Mouse (Mus musculus) MEL-GATA-1-ER (cell line): ENCODE results near the gene A4galt.

Experiments
- DNase-seq: peaks from one replicate; pipeline ENCODE4 v3.0.0-alpha.2; 2012; ENCODE audit warnings: low read depth; ENCODE audit errors: extremely low read depth

The A4galt gene

DNA sequence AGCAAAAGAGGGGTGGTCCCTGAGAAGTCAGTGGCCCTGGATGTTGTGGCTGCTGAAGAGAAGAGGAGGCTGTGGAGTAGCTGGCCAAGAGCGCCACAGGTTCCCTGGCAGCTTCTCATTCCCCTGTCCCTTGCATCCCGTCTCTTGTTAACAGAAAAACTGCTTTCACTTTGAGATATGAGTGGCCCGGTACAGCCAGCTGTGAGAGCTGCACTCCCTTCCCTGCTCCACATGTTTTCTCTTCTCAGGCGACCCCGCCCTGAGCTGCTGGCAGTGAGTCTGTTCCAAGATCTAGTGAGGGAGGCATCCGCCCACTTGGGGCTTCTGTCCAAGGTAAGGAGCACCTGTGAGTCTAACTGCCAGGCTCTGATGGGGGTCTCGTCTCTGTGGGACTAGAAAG lies 16.9 kb upstream of the A4galt start:
- peak; percentile 9 for DNase-seq

GRCm38 (mm10) chr15:83265269-83265668 lies 13.7 kb upstream of the A4galt start:
- no peak for DNase-seq

GRCm38 (mm10) chr15:83263405-83263804 lies 11.8 kb upstream of the A4galt start:
- no peak for DNase-seq

GRCm38 (mm10) chr15:83257906-83258305 lies 6.3 kb upstream of the A4galt start:
- no peak for DNase-seq

- no peak for DNase-seq
Measured at GRCm38 (mm10) chr15:83256491-83256890, 4.9 kb upstream of the A4galt start.

GRCm38 (mm10) chr15:83255944-83256343 lies 4.4 kb upstream of the A4galt start:
- no peak for DNase-seq

DNA sequence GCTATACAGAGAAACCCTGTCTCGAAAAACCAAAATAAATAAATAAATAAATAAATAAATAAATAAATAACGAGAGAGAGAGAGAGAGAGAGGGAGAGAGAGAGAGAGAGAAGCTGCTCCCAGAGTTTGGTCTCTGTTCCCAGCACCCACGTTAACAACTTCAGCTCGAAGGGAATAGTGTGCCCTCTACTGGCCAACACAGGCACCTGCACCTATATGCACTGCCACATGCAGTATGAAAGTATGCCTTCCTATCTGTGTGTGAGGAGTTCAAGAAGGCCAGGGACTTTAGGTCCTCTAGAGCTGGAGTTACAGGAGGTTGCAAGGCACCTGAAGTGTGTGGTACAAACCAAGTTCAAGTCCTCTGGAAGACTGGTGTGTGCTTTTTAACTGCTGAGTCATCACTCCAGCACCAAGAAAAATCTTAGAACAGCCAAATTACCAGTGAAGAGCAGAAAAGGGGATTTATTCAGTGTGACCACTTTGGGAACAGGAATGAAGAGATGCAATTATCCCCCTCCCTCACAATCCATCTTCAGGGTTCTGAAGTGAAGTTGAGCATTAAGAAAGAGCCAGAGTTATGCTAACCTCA lies 3.7 kb upstream of the A4galt start:
- no peak for DNase-seq

- DNase-seq, result no peak
Measured at GRCm38 (mm10) chr15:83254372-83255070, 2.9 kb upstream of the A4galt start.

DNA sequence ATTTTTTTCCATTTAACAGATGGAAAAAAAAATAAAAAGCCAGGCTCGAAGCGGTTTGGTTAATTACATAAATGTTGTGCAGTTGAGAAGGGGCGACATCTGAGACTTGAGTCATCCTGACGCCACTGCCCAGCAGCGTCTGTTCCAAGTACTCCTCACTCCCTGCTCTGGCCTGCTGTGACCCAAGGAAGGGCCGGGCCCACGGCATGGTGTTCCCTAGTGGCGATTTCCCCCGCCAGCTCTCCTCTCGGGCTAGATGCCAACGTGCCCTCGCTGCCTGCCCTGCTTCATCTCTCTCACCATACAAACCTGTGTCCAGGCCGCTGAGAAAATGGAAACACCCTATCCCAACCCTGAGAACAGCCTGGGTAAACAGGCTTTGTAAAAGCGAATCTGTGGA lies 486 bp upstream of the A4galt start:
- no peak for DNase-seq

- no peak for DNase-seq
Measured at GRCm38 (mm10) chr15:83250651-83251175, 861 bp downstream of the A4galt start.

GRCm38 (mm10) chr15:83249535-83250287 lies 1.9 kb downstream of the A4galt start:
- DNase-seq, result no peak

DNA sequence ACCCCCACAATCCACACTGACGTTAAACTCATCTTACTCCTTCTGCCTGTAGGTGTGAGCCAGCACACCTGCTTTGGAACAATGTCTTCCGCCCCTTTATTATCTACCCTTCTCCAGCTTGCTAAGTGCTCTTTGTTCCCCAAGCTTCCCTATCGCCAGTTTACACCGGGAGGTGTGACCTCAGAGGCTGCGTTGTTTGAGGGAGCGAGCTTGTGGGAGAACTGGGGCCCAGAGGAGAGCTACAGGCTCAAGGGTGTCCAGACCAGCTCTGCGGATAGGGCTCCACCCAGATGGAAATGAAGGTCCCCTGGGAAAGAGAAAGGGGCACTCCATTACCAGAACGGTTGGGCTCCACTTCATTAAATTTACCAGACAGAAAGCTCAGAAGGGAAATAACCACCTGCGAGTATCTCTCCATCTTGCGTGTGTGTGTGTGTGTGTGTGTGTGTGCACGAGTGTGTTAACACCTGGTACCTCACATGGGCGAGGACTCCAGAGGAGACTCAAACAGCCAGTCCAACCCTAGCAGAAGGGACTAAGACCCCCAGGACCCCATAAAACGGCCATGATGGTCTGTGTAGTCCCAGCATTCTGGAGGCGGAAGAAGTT lies 3.2 kb downstream of the A4galt start:
- DNase-seq, result no peak

GRCm38 (mm10) chr15:83244371-83244770 lies 7.2 kb downstream of the A4galt start:
- DNase-seq, result no peak

DNA sequence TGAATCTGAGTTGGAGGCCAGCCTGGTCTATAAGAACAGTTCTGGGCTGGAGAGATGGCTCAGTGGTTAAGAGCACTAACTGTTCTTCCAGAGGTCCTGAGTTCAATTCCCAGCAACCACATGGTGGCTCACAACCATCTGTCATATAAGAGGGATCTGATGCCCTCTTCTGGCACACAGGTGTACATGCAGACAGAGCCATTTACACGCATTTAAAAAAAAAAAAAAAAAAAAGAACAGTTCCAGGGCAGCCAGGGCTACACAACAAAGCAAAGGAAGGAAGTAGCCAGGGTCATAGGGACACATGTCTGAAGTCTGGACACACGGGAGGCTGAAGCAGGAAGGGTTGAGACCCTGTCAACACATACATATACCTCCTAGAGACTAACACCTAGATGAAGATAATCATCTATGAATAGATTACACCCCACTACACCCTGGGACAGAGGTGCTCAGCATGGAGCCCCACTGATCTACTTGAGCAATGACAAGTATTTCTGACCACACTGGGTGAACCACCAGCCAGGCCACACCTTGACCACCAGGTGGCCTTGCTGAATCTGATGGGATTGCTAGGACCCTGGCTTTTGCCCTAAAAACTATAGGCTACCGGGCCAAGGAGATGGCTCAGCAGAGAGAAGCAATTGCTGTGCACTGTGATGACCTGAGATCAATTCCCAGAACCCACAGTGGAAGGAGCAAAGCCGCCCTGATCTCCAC lies 9.5 kb downstream of the A4galt start:
- no peak for DNase-seq

GRCm38 (mm10) chr15:83241497-83241896 lies 10.1 kb downstream of the A4galt start:
- no peak for DNase-seq

- DNase-seq, result no peak
Measured at GRCm38 (mm10) chr15:83237460-83238243, 13.9 kb downstream of the A4galt start.

GRCm38 (mm10) chr15:83236824-83237223 lies 14.8 kb downstream of the A4galt start:
- DNase-seq, result no peak

- DNase-seq, result no peak
Measured at GRCm38 (mm10) chr15:83233219-83233992, 18.2 kb downstream of the A4galt start.

DNA sequence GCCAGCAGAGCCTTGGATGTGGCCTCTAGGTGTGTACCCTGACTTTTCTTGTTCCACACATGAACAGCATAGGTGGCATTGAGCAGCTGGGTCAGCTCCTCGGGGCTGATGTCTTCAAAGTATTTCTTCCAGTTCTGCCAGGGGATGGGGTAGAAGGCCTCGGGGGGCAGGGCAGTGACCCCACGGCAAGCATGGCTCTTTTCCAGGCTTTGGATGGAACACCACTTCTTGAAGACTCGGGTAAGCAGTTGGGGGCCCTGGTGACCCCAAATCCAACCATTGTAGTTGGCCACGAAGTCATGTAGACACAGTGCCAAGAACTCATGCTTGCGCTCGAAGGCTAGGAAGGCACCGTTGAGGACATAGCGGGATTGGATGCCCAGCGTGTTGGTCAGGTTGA lies 24.0 kb downstream of the A4galt start:
- no peak for DNase-seq

DNA sequence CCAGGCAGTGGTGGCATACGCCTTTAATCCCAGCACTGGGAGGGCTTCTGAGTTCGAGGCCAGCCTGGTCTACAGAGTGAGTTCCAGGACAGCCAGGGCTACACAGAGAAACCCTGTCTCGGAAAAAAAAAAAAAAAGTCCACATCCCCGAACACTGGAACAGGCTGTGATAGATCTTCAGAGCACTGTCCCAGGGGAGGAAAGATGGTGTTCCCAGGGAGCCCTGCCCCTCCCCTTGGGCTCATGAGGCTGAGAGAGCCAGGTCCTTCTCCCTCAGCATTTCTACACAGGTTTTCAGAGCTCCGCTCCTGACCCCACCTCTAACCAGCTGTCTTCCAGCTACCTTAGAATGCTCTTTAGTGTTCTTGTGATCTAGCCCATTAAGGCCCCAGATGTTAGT lies 24.7 kb downstream of the A4galt start:
- no peak for DNase-seq
